Comparison of ENCODE assay signal across 10 mouse cellular contexts in the genomic region with DNA sequence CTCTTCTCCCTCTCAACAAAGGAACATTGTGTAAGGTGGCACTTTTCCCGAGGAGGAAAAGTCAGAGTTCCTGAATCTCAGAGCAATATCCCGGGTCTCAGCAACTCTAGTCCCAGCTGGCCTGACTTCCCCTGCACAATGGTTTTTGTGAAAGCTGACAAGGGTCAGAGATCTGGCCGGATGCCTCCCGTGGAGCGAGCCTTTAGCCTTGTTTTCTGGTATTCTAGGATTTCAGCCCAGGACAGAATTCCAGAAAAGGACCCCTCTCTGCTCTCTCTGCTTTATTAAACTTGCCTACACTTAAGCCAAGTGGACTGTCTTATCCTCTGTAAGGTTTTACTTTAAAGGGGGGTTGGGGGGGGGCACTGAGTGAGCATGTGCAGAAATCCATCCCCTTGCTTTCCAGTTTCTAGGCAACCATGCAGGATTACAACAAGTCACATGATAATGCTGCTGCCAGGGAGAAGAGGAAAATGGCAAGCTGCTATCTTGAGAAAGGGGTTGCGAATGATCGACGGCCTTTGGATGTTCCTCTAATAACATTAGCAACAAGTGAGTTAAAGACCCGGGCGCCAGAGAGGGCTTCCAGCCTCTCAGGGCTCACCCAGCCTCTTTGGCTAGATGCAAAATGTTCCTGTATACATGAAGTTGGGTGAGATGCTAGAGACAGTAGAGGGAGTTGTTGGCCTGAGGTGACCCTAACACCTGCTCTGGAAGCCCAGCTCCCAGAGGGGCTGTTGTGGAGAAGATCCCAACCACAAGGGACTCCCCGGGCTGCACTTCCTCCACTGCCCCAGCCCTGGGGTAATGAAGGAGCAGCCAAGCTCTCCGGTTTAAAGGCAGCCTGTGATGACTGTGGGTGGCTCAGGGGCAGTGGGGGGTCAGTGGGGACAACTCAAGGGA. TPM values are rescaled to one million over a fixed set of nuclear protein-coding genes. Genes with fewer than 3 reads are reported as not detected.
A peak's percentile ranks its signal among the peaks of the same experiment; 100 is the strongest.
DNase-seq lines count a peak whose midpoint lies in the region; ATAC-seq and TF ChIP-seq lines count a peak whose summit lies in the region.
"Had no signal": no experiment of that assay in that cellular context is flagged by ENCODE, and none has a peak within 500 bp of the region (broad histone marks: within the 10 kb centered on the region; RNA-seq: fewer than 3 reads in every experiment).

No protein-coding gene starts in this region.

- intact Hi-C loops in heart, postnatal 36 days (cut with DNase I) = no loop called here
- intact Hi-C loops in heart, postnatal 10 days (cut with DNase I) = no loop called here

- peaks cover 3% of the 10 kb centered on the region; the same call in 1 of the 2 replicates for H3K4me1 ChIP-seq in cortical plate, adult 2 months (ENCODE audit: control insufficient read depth, insufficient read depth, low read length)
- 0 out of 2 replicates have a peak, but pooled peaks cover 10% of the 10 kb centered on the region for H3K4me1 ChIP-seq in liver, embryonic 12.5 days
- H3K4me1 ChIP-seq in cerebellum, adult 2 months (ENCODE audit: control insufficient read depth, insufficient read depth, low read length) = no peaks in the 10 kb centered on the region

- no peak overlapping the region for H3K4me2 ChIP-seq in liver, embryonic 12.5 days
- H3K4me2 ChIP-seq: embryonic facial prominence, embryonic 15.5 days; liver, embryonic 13.5 days had no signal

- 0 out of 2 replicates have a peak, but pooled peaks cover 4% of the 10 kb centered on the region for H3K9me3 ChIP-seq in liver, embryonic 12.5 days (replicated peaks)
- H3K9me3 ChIP-seq: embryonic facial prominence, embryonic 15.5 days; liver, embryonic 13.5 days had no signal

- TF ChIP-seq CTCF in cortical plate, adult 2 months (IDR thresholded peaks at IDR 0.05; ENCODE audit: extremely low read depth, insufficient read depth, low read length) = no peak
- no peak for TF ChIP-seq CTCF in cerebellum, adult 2 months (IDR thresholded peaks at IDR 0.05; ENCODE audit: borderline replicate concordance, insufficient read depth, low read depth, low read length)

- peak overlapping the region; percentile 29 for H3K4me3 ChIP-seq in cortical plate, adult 2 months (ENCODE audit: insufficient read depth, low read length)
- no peak overlapping the region for H3K4me3 ChIP-seq in liver, embryonic 12.5 days
- no peak overlapping the region for H3K4me3 ChIP-seq in cerebellum, adult 2 months (replicated peaks; ENCODE audit: insufficient read depth, low read depth, low read length)
- H3K4me3 ChIP-seq: embryonic facial prominence, embryonic 15.5 days; liver, embryonic 13.5 days had no signal

- peaks cover 58% of the 10 kb centered on the region for H3K27me3 ChIP-seq in liver, embryonic 12.5 days (replicated peaks)
- H3K27me3 ChIP-seq in cerebellum, adult 2 months (ENCODE audit: control insufficient read depth, insufficient read depth, low read length) = no peaks in the 10 kb centered on the region
- H3K27me3 ChIP-seq: embryonic facial prominence, embryonic 15.5 days had no signal

- no peak for TF ChIP-seq POLR2A in cortical plate, adult 2 months (IDR thresholded peaks at IDR 0.05; ENCODE audit: extremely low read depth, insufficient read depth, low read length)
- TF ChIP-seq POLR2A in cerebellum, adult 2 months (IDR thresholded peaks at IDR 0.05; ENCODE audit: borderline replicate concordance, insufficient read depth, low read length) = no peak

- DNase-seq in heart, adult 18-20 months = peak; percentile 38 to 50
- no peak for DNase-seq in heart, postnatal 36 days
- DNase-seq in heart, postnatal 10 days = peak; percentile 47 to 61
- peak; percentile 52 for DNase-seq in lung, postnatal 36 days
- no peak for DNase-seq in thymus, postnatal 14 days
- no peak for DNase-seq in cerebellum, adult 2 months
- DNase-seq: liver, embryonic 13.5 days had no signal

- H3K27ac ChIP-seq in cortical plate, adult 2 months (ENCODE audit: insufficient read depth, low read length) = peak overlapping the region; percentile 75
- no peak overlapping the region for H3K27ac ChIP-seq in liver, embryonic 12.5 days
- no peak overlapping the region for H3K27ac ChIP-seq in cerebellum, adult 2 months (ENCODE audit: insufficient read depth, low read length)
- H3K27ac ChIP-seq: embryonic facial prominence, embryonic 15.5 days; liver, embryonic 13.5 days had no signal

- no peak for ATAC-seq in liver, embryonic 12.5 days

- no peak overlapping the region for H3K9ac ChIP-seq in liver, embryonic 12.5 days
- H3K9ac ChIP-seq: embryonic facial prominence, embryonic 15.5 days; liver, embryonic 13.5 days had no signal

- 28% methylated on average over 12 of the region's 12 CpGs for WGBS in liver, embryonic 12.5 days (ENCODE audit: insufficient replicate concordance)
- 27% methylated on average over 12 of the region's 12 CpGs for WGBS in cerebellum, adult 2 months

- H3K36me3 ChIP-seq in liver, embryonic 12.5 days = no peaks in the 10 kb centered on the region
- H3K36me3 ChIP-seq: embryonic facial prominence, embryonic 15.5 days; liver, embryonic 13.5 days had no signal

RNA-seq across cellular contexts. Expression of a gene that starts 2.5 kb away (rescaled TPM):
- 1 to 10 TPM; 3.5 to 4.7 TPM for total RNA-seq in heart, adult 18-20 months (2021)
- total RNA-seq in heart, postnatal 36 days (2021) = 1 to 10 TPM; 4.1 to 6.2 TPM
- polyA plus RNA-seq in cortical plate, adult 2 months (2012; rRNA removed) = 21.8 and 23.3 TPM in 2 replicates
- total RNA-seq in heart, postnatal 10 days (2021) = 1 to 10 TPM; 5.4 to 6.0 TPM
- polyA plus RNA-seq in liver, embryonic 12.5 days (2016; fragmentation: Nextera tagmentation; extraction: Ambion mirVana) = 0.41 and 0.85 TPM in 2 replicates
- polyA plus RNA-seq in cerebellum, adult 2 months (2012; rRNA removed) = 17.0 and 17.5 TPM in 2 replicates

Comparison
In these comparisons a context has a peak if more than half of its experiments do, and no peak if none do; other contexts are left out.
1. DNase-seq: peak in heart, adult 18-20 months (2 of 2), heart, postnatal 10 days (2 of 2) and lung, postnatal 36 days (single experiment); none in heart, postnatal 36 days (0 of 2), thymus, postnatal 14 days (single experiment) and cerebellum, adult 2 months (0 of 2).